Comparison of ENCODE assay signal across 13 mouse cellular contexts in the genomic region with DNA sequence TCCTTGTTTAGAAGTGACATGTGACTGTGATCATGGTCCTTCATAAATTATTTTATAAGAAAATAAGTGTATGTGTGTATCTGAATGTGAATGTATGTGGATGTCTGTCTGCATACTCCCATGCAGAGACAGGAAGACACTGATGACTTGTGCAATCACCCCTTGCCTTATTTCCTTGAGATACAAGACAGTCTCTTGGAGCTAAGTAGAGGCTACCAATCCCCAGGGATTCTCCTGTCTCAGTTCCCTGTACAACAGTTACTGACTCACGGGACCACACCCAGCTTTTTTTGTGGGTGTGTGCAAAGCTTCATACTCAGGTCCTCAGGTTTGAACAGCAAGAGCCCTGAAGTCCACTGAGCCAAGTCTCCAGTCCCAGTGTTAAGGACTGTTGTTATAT.
"Had no signal": no experiment of that assay in that cellular context is flagged by ENCODE, and none has a peak within 500 bp of the region (broad histone marks: within the 10 kb centered on the region; RNA-seq: fewer than 3 reads in every experiment).

No protein-coding gene starts in this region.

- ATAC-seq: midbrain, embryonic 16.5 days had no signal

- H3K27me3 ChIP-seq: limb, embryonic 13.5 days; midbrain, embryonic 12.5 days; stomach, embryonic 15.5 days had no signal

- H3K4me1 ChIP-seq: limb, embryonic 13.5 days; midbrain, embryonic 12.5 days; stomach, embryonic 15.5 days had no signal

- DNase-seq: kidney, adult 9 months; kidney, postnatal 10 days; kidney, postnatal 4 days; left cerebral cortex, postnatal 4 days; lung, postnatal 10 days; right cerebral cortex, postnatal 14 days; thymus, postnatal 14 days had no signal

- H3K4me3 ChIP-seq: layer of hippocampus, adult 2 months; limb, embryonic 13.5 days; midbrain, embryonic 12.5 days; stomach, embryonic 15.5 days had no signal

- H3K9ac ChIP-seq: limb, embryonic 13.5 days; liver, embryonic 14.5 days; midbrain, embryonic 12.5 days; stomach, embryonic 15.5 days had no signal

- H3K27ac ChIP-seq: layer of hippocampus, adult 2 months; limb, embryonic 13.5 days; liver, embryonic 14.5 days; midbrain, embryonic 12.5 days; stomach, embryonic 15.5 days had no signal

- H3K9me3 ChIP-seq: limb, embryonic 13.5 days; midbrain, embryonic 12.5 days; stomach, embryonic 15.5 days had no signal

- H3K4me2 ChIP-seq: limb, embryonic 13.5 days; midbrain, embryonic 12.5 days; stomach, embryonic 15.5 days had no signal

- H3K36me3 ChIP-seq: limb, embryonic 13.5 days; midbrain, embryonic 12.5 days; stomach, embryonic 15.5 days had no signal
